Mouse (Mus musculus) T-helper 2 cell (primary cell): ENCODE data around the gene Supt6.

Experiments
- in situ Hi-C: fragments of 300-600 bp; cut with MboI, MseI; formaldehyde crosslinking; loops from one replicate; pipeline ENCODE4 v1.15.1; 2025; ENCODE audit warnings: high pct_unique_total_duplicates

The Supt6 gene

GRCm38 (mm10) chr11:78182961-78183844 is 62.6 kb downstream of the Supt6 start, which contains the start of gene Rpl23a:
Gene Rpl23a (minus strand): TSS chr11:78183584.
- in situ Hi-C loops = loop anchor here (10.0 kb wide), 1 partner anchor 952 kb away; no protein-coding TSS in a partner anchor

GRCm38 (mm10) chr11:78182450-78182849 is 63.3 kb downstream of the Supt6 start:
- in situ Hi-C loops = loop anchor here (10.0 kb wide), 1 partner anchor 952 kb away; no protein-coding TSS in a partner anchor

- in situ Hi-C loops = loop anchor here (10.0 kb wide), 1 partner anchor 953 kb away; no protein-coding TSS in a partner anchor
Measured at GRCm38 (mm10) chr11:78181830-78182357, 63.9 kb downstream of the Supt6 start.

GRCm38 (mm10) chr11:78180081-78180761 is 65.6 kb downstream of the Supt6 start:
- in situ Hi-C loops = loop anchor here (10.0 kb wide), 1 partner anchor 955 kb away; no protein-coding TSS in a partner anchor

GRCm38 (mm10) chr11:78179438-78179999 is 66.3 kb downstream of the Supt6 start:
- in situ Hi-C loops = loop anchor here (5.0 kb wide), 1 partner anchor 63 kb away; no protein-coding TSS in a partner anchor

GRCm38 (mm10) chr11:78178859-78179437 is 66.8 kb downstream of the Supt6 start:
- in situ Hi-C loops = loop anchor here (5.0 kb wide), 1 partner anchor 63 kb away; no protein-coding TSS in a partner anchor

- in situ Hi-C loops = loop anchor here (5.0 kb wide), 1 partner anchor 64 kb away; no protein-coding TSS in a partner anchor
Measured at GRCm38 (mm10) chr11:78177903-78178858, 67.6 kb downstream of the Supt6 start.

- in situ Hi-C loops = loop anchor here (5.0 kb wide), 1 partner anchor 65 kb away; no protein-coding TSS in a partner anchor
Measured at GRCm38 (mm10) chr11:78177437-78177836, 68.3 kb downstream of the Supt6 start.

- in situ Hi-C loops = loop anchor here (5.0 kb wide), 1 partner anchor 65 kb away; no protein-coding TSS in a partner anchor
Measured at GRCm38 (mm10) chr11:78176905-78177331, 68.9 kb downstream of the Supt6 start.

- in situ Hi-C loops = loop anchor here (5.0 kb wide), 1 partner anchor 66 kb away; no protein-coding TSS in a partner anchor
Measured at GRCm38 (mm10) chr11:78176402-78176862, 69.4 kb downstream of the Supt6 start, which contains the start of the genes Nek8 and Tlcd1. Gene Nek8 (minus strand): TSS chr11:78176675. Gene Tlcd1 (plus strand): TSS chr11:78176711.

GRCm38 (mm10) chr11:78175771-78176401 is 69.9 kb downstream of the Supt6 start:
- in situ Hi-C loops = loop anchor here (5.0 kb wide), 1 partner anchor 66 kb away; no protein-coding TSS in a partner anchor

- in situ Hi-C loops = no loop called here
Measured at GRCm38 (mm10) chr11:78174506-78174905, 71.3 kb downstream of the Supt6 start.

GRCm38 (mm10) chr11:78172748-78173383 is 72.9 kb downstream of the Supt6 start:
- in situ Hi-C loops = no loop called here

- in situ Hi-C loops = no loop called here
Measured at GRCm38 (mm10) chr11:78172034-78172747, 73.6 kb downstream of the Supt6 start.

GRCm38 (mm10) chr11:78171328-78171727 is 74.5 kb downstream of the Supt6 start:
- in situ Hi-C loops = no loop called here

GRCm38 (mm10) chr11:78170306-78170705 is 75.5 kb downstream of the Supt6 start:
- in situ Hi-C loops = no loop called here
